Mouse (Mus musculus) testis, adult 2 months (tissue): ENCODE measurements around the gene Tmed5. TPM values are rescaled to one million over a fixed set of nuclear protein-coding genes. Genes with fewer than 3 reads are reported as not detected.
A peak's percentile ranks its signal among the peaks of the same experiment; 100 is the strongest.
"Not testable (repeated sequence)": the region's sequence is repeated elsewhere in the genome, so short reads cannot be mapped to it uniquely, and the experiment has no call there.

Experiments used
- H3K27ac ChIP-seq: fragments of 200-500 bp; 2 replicates; pipeline ENCODE4 v1.5.1; 2012; ENCODE audit warnings: low read depth, low read length; ENCODE audit not compliant: control insufficient read depth, insufficient read depth
- H3K27me3 ChIP-seq: fragments of 200-500 bp; 2 replicates; pipeline ENCODE4 v1.6.1; 2012; ENCODE audit warnings: mild to moderate bottlenecking, low read length, moderate library complexity; ENCODE audit not compliant: control insufficient read depth, insufficient read depth
- H3K36me3 ChIP-seq: fragments of 200-500 bp; 2 replicates; pipeline ENCODE4 v1.6.1; 2012; ENCODE audit warnings: mild to moderate bottlenecking, low read length; ENCODE audit not compliant: control insufficient read depth, insufficient read depth
- H3K4me1 ChIP-seq: fragments of 200-500 bp; 2 replicates; pipeline ENCODE4 v1.6.1; 2012; ENCODE audit warnings: low read length; ENCODE audit not compliant: control insufficient read depth, insufficient read depth
- H3K4me3 ChIP-seq: fragments of 200-500 bp; 2 replicates; pipeline ENCODE4 v1.5.1; 2012; ENCODE audit warnings: low read depth, mild to moderate bottlenecking, low read length, moderate library complexity, mixed read lengths; ENCODE audit not compliant: control insufficient read depth
- CTCF ChIP-seq: fragments of 200-500 bp; IDR thresholded peaks from 2 replicates; pipeline ENCODE4 v1.5.1; 2012; ENCODE audit warnings: low read depth, mild to moderate bottlenecking, inconsistent platforms, low read length, moderate library complexity; ENCODE audit not compliant: control insufficient read depth, insufficient read depth, insufficient replicate concordance
- POLR2A ChIP-seq: fragments of 200-500 bp; IDR thresholded peaks from 2 replicates; pipeline ENCODE4 v1.6.1; 2012; ENCODE audit warnings: low read depth, mild to moderate bottlenecking, inconsistent platforms, low read length, moderate library complexity; ENCODE audit not compliant: control insufficient read depth
- polyA plus RNA-seq: library from polyadenylated mRNA; depleted of rRNA; stranded (reverse); fragments of >200 nt; gene quantifications from 2 replicates; pipeline ENCODE4 v1.2.3, GENCODE M21; 2012

The Tmed5 gene
- polyA plus RNA-seq, 1 experiment, result 13.1 TPM

- TF ChIP-seq POLR2A (no peak), CTCF (no peak)
- H3K4me1 ChIP-seq, result no peaks in the 10 kb centered on the region
- no peaks in the 10 kb centered on the region for H3K27me3 ChIP-seq
- no peak overlapping the region for H3K27ac ChIP-seq
- no peak overlapping the region for H3K4me3 ChIP-seq
- H3K36me3 ChIP-seq, result peaks cover 2% of the 10 kb centered on the region
Observed at GRCm38 (mm10) chr5:108109346-108109745, 23.1 kb downstream of the Tmed5 start.

DNA sequence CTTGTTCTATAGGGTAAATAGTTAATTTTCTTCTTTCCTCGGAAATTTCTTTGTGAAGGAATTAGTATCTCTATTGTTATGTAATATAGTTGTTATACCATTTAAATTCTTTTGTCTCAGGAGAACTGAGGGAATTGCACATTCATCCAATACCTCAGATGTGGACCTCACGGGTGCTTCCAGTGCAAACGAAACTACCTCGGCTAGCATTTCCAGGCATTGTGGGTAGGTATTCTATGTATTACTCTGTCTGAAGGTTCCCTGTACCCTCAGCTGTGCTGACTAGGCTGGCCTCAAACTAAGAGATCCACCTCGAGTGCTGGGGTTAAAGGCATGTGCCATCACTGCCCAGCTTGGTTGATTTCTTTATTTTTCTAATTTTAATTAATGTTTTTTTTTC lies 28.1 kb downstream of the Tmed5 start:
- H3K27ac ChIP-seq, result no peak overlapping the region
- H3K36me3 ChIP-seq, result peaks cover 3% of the 10 kb centered on the region
- no peak for TF ChIP-seq POLR2A
- no peak for TF ChIP-seq CTCF
- no peak overlapping the region for H3K4me3 ChIP-seq
- H3K27me3 ChIP-seq, result no peaks in the 10 kb centered on the region
- no peaks in the 10 kb centered on the region for H3K4me1 ChIP-seq

DNA sequence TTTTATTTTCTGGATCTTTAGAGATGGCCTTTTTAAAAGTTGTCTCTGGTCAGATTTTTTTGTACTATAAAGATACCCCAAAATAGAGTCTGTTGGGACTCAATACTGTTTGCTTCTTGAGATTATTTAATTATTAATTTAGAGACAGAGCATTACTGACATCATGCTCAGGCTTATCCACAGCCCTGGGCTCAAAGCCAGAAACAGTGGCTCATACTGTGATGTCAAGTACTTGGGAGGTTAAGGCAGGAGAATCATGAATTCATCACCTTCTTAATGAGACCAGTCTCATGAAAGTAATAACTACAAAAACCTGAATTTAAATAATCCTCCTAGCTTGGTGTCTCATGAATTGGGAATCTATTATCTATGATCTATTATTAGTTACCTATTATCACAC lies 32.2 kb downstream of the Tmed5 start:
- H3K27me3 ChIP-seq, result no peaks in the 10 kb centered on the region
- no peak overlapping the region for H3K4me3 ChIP-seq
- no peaks in the 10 kb centered on the region for H3K4me1 ChIP-seq
- TF ChIP-seq POLR2A (no peak), CTCF (no peak)
- H3K36me3 ChIP-seq, result peaks cover 2% of the 10 kb centered on the region
- no peak overlapping the region for H3K27ac ChIP-seq

GRCm38 (mm10) chr5:108097676-108098075 lies 34.7 kb downstream of the Tmed5 start:
- H3K27me3 ChIP-seq, result no peaks in the 10 kb centered on the region
- H3K36me3 ChIP-seq, result no peaks in the 10 kb centered on the region; the same call in 1 of the 2 replicates
- no peak for TF ChIP-seq CTCF
- TF ChIP-seq POLR2A, result no peak
- no peak overlapping the region for H3K27ac ChIP-seq
- peak overlapping the region; percentile 20 for H3K4me3 ChIP-seq
- no peaks in the 10 kb centered on the region for H3K4me1 ChIP-seq

DNA sequence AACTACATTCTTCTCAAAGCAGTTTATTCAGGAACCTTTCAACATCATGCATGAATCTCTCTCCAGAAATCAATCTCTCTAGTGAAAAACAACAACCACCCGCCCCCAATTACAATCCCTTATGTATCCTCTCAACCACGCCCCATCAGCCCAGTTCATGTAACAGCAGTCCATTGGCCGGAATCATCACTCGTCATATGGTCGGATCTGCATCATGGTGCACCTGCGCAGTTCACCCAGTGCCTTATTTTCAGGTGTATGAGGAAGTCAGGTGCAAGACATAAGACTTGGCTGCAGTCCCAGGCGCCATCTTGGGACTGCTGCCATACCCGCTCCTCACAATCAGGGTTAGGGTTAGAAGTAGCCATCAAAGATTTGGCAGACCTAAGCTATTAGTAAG lies 39.7 kb downstream of the Tmed5 start:
- not testable (repeated sequence) for H3K4me1 ChIP-seq, H3K27me3 ChIP-seq, H3K36me3 ChIP-seq, H3K27ac ChIP-seq, H3K4me3 ChIP-seq

GRCm38 (mm10) chr5:108085440-108085839 lies 47.0 kb downstream of the Tmed5 start:
- TF ChIP-seq CTCF (no peak), POLR2A (no peak)
- Histone ChIP-seq H3K27me3 (no peaks in the 10 kb centered on the region), H3K4me3 (no peak overlapping the region), H3K36me3 (no peaks in the 10 kb centered on the region; the same call in 1 of the 2 replicates), H3K4me1 (no peaks in the 10 kb centered on the region), H3K27ac (no peak overlapping the region)

GRCm38 (mm10) chr5:108082380-108082779 lies 50.0 kb downstream of the Tmed5 start:
- Histone ChIP-seq H3K27me3 (no peaks in the 10 kb centered on the region), H3K36me3 (no peaks in the 10 kb centered on the region), H3K4me3 (no peak overlapping the region), H3K4me1 (no peaks in the 10 kb centered on the region), H3K27ac (no peak overlapping the region)
- TF ChIP-seq POLR2A (no peak), CTCF (no peak)

DNA sequence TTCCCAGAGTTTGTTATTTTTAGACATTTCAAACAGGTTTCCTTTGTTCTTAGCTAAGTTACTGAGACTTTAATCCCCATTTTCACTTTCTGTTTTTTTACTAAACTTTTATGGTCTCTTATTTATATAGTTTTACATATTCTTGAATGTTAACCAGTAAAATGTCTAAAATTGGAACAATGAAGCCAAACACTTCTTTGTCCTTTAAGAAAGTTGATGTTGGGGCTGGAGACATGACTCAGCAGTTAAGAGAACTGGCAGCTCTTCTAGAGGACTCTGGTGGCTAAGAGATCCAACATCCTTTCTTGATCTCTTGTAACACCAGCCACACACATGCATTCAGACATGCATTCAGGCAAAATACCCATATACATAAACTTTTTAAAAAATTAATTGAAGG lies 52.8 kb downstream of the Tmed5 start:
- H3K36me3 ChIP-seq, result no peaks in the 10 kb centered on the region
- no peaks in the 10 kb centered on the region for H3K4me1 ChIP-seq
- TF ChIP-seq CTCF (no peak), POLR2A (no peak)
- no peak overlapping the region for H3K4me3 ChIP-seq
- H3K27ac ChIP-seq, result no peak overlapping the region
- H3K27me3 ChIP-seq, result no peaks in the 10 kb centered on the region
